Mouse (Mus musculus) lung, postnatal 36 days (tissue): ENCODE measurements around the gene Ranbp9.

Source experiments
- DNase-seq: peaks from one replicate; pipeline ENCODE4 v3.0.0; 2022; ENCODE audit warnings: mixed read lengths

Ranbp9 gene

GRCm38 (mm10) chr13:43480957-43481858 lies at the start of gene Ranbp9:
TSS of gene Ranbp9 (minus strand) at chr13:43481282.
- DNase-seq = peak; percentile 75

GRCm38 (mm10) chr13:43530129-43530831 lies 49.2 kb upstream of the Ranbp9 start:
- DNase-seq = no peak

- no peak for DNase-seq
These were observed 45.2 kb upstream of the Ranbp9 start for GRCm38 (mm10) chr13:43526289-43526688.

- peak; percentile 26 for DNase-seq
These were observed 44.5 kb upstream of the Ranbp9 start for GRCm38 (mm10) chr13:43525363-43526134.

GRCm38 (mm10) chr13:43524491-43525362 lies 43.6 kb upstream of the Ranbp9 start:
- DNase-seq = peak; percentile 78

- no peak for DNase-seq
These were observed 42.9 kb upstream of the Ranbp9 start for GRCm38 (mm10) chr13:43523906-43524480.

GRCm38 (mm10) chr13:43521940-43522339 lies 40.9 kb upstream of the Ranbp9 start:
- DNase-seq = no peak

GRCm38 (mm10) chr13:43519251-43519650 lies 38.2 kb upstream of the Ranbp9 start:
- DNase-seq = no peak

- DNase-seq = no peak
These were observed 36.3 kb upstream of the Ranbp9 start for GRCm38 (mm10) chr13:43517371-43517770.

- no peak for DNase-seq
These were observed 35.8 kb upstream of the Ranbp9 start for GRCm38 (mm10) chr13:43516931-43517330.

GRCm38 (mm10) chr13:43516119-43516518 lies 35.0 kb upstream of the Ranbp9 start:
- DNase-seq = no peak

- no peak for DNase-seq
These were observed 33.9 kb upstream of the Ranbp9 start for GRCm38 (mm10) chr13:43514950-43515358.

GRCm38 (mm10) chr13:43512736-43513135 lies 31.7 kb upstream of the Ranbp9 start:
- DNase-seq = no peak

GRCm38 (mm10) chr13:43505798-43506197 lies 24.7 kb upstream of the Ranbp9 start:
- DNase-seq = no peak

GRCm38 (mm10) chr13:43503395-43503850 lies 22.3 kb upstream of the Ranbp9 start:
- DNase-seq = peak; percentile 79

- no peak for DNase-seq
These were observed 20.5 kb upstream of the Ranbp9 start for GRCm38 (mm10) chr13:43501601-43502000.

- no peak for DNase-seq
These were observed 19.4 kb upstream of the Ranbp9 start for GRCm38 (mm10) chr13:43500483-43500850.

GRCm38 (mm10) chr13:43499731-43500482 lies 18.8 kb upstream of the Ranbp9 start:
- DNase-seq = no peak

GRCm38 (mm10) chr13:43498849-43499248 lies 17.8 kb upstream of the Ranbp9 start:
- peak; percentile 60 for DNase-seq

GRCm38 (mm10) chr13:43497769-43498168 lies 16.7 kb upstream of the Ranbp9 start:
- no peak for DNase-seq

GRCm38 (mm10) chr13:43496660-43497059 lies 15.6 kb upstream of the Ranbp9 start:
- no peak for DNase-seq
